Mouse (Mus musculus) cortical plate, adult 2 months (tissue): ENCODE results near the gene Krtap3-2.

Experiments
- CTCF ChIP-seq: fragments of 200-500 bp; IDR thresholded peaks from 2 replicates; pipeline ENCODE4 v1.5.1; 2011; ENCODE audit warnings: mild to moderate bottlenecking, control low read depth, low read length; ENCODE audit not compliant: insufficient read depth; ENCODE audit errors: extremely low read depth
- POLR2A ChIP-seq: fragments of 200-500 bp; IDR thresholded peaks from 2 replicates; pipeline ENCODE4 v1.6.1; 2011; ENCODE audit warnings: mild to moderate bottlenecking, low read length, control low read depth; ENCODE audit not compliant: insufficient read depth; ENCODE audit errors: extremely low read depth

DNA sequence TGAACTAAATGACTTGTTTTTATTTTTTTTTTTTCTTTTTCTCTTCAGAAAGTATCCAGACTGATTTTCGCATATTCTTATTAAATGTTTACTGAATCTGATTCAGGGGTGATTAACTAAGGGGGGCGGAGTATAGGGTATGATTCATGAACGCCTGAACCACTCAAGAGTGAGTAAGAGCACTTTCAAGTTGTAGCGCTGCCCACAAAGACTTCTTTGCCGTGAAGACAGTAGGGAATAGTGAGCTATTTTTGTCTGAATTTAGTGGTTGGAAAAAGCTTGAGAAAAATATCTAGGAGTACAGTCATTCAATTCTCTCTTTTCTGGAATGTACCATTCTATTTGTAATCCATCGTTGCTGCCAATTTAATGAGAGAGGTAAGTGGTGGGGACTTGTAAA lies 24.9 kb upstream of the Krtap3-2 start:
- TF ChIP-seq CTCF (no peak), POLR2A (no peak)
